Mouse (Mus musculus) C2C12 (cell line): ENCODE measurements around the gene Pigc. TPM values are rescaled to one million over a fixed set of nuclear protein-coding genes. Genes with fewer than 3 reads are reported as not detected.

Experiments
- H3K27me3 ChIP-seq: one replicate; pipeline ENCODE4 v1.6.1; 2011; ENCODE audit not compliant: control insufficient read depth, insufficient read depth, insufficient read length
- H3K36me3 ChIP-seq: one replicate; pipeline ENCODE4 v1.6.1; 2011; ENCODE audit not compliant: control insufficient read depth, insufficient read depth
- H3K4me3 ChIP-seq: one replicate; pipeline ENCODE4 v1.5.1; 2011; ENCODE audit warnings: mild to moderate bottlenecking, control low read depth; ENCODE audit not compliant: poor library complexity, insufficient read depth, severe bottlenecking
- H3K79me2 ChIP-seq: one replicate; pipeline ENCODE4 v1.6.1; 2011; ENCODE audit not compliant: control insufficient read depth, insufficient read depth
- H3K79me3 ChIP-seq: one replicate; pipeline ENCODE4 v1.6.1; 2011; ENCODE audit warnings: low read depth, control low read depth
- H3ac ChIP-seq: one replicate; pipeline ENCODE3; 2011; ENCODE audit warnings: low read depth; ENCODE audit not compliant: control insufficient read depth, insufficient read length
- CEBPB ChIP-seq: IDR thresholded peaks from one replicate; pipeline ENCODE4 v1.6.1; 2011; ENCODE audit warnings: low read depth, mild to moderate bottlenecking, control low read depth, moderate library complexity
- CTCF ChIP-seq: IDR thresholded peaks from one replicate; pipeline ENCODE4 v1.5.1; 2011; ENCODE audit not compliant: control insufficient read depth, insufficient read depth, insufficient read length
- FOSL1 ChIP-seq: IDR thresholded peaks from one replicate; pipeline ENCODE4 v1.8.0; 2011; ENCODE audit warnings: mild to moderate bottlenecking, low read length; ENCODE audit not compliant: poor library complexity, insufficient read depth, severe bottlenecking
- MAX ChIP-seq: IDR thresholded peaks from one replicate; pipeline ENCODE4 v1.6.1; 2011; ENCODE audit warnings: mild to moderate bottlenecking, control low read depth
- MYOD1 ChIP-seq: IDR thresholded peaks from one replicate; pipeline ENCODE4 v1.6.1; 2011; ENCODE audit warnings: low read depth; ENCODE audit not compliant: control insufficient read depth, insufficient read length
- MYOG ChIP-seq: IDR thresholded peaks from one replicate; pipeline ENCODE4 v1.6.1; 2011; ENCODE audit not compliant: control insufficient read depth, insufficient read length; ENCODE audit errors: extremely low read depth
- USF1 ChIP-seq: IDR thresholded peaks from one replicate; pipeline ENCODE4 v1.6.1; 2011; ENCODE audit warnings: low read depth, mild to moderate bottlenecking, control low read depth, moderate library complexity
- polyA plus RNA-seq: library from polyadenylated mRNA; unstranded; fragments of >200 nt; fragmentation: generic; extraction: Trizol; gene quantifications from one replicate; pipeline ENCODE4 v1.2.1, GENCODE M21; 2012; ENCODE audit warnings: missing spikeins

Gene Pigc
- polyA plus RNA-seq, 1 experiment: 9.2 TPM

DNA sequence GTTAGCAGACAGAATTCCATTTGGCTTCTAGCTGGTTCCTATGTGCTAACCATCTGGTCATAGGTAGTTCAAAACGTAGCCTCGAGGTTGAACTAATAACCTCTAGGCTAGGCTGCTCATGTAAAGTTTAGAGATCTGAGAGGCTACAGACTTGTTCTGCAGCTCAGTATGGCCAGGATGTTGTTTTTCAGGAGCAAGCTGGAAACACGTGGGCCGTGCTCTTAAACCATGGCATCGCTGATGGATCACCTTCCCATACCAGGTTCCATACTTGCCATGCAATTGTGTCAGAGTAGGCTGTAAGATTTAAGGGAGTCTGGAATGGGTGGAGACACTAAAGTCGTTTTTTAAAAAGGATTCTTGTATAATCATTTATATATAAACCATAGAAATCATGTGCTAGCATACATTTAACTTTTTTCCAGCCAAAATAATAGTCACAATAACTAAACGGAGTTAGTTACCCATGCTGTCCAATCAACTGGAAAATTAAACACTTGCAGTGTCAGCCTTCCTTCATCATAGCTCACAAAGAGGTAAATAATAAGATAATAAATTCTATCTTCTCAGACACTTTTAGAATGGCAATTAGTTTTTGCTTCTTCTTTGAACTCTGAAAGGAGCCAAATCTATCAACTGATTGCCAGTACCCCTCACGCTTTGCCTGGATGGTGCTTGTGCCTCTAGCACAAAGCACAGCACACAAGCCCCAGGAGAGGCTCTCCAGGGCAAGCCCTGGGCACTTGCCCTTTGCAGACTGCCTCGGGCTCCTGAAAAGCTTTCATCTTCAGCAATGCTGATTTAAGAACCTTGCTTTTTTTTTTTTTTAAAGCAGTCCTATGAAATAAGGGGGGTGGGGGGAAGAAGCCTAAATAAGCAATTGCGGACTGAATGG lies 21.9 kb downstream of the Pigc start:
- H3K36me3 ChIP-seq: no peaks in the 10 kb centered on the region
- no peaks in the 10 kb centered on the region for H3K79me2 ChIP-seq
- H3K27me3 ChIP-seq: no peaks in the 10 kb centered on the region
- TF ChIP-seq MYOG (no peak), USF1 (no peak), MYOD1 (no peak), CTCF (no peak), FOSL1 (no peak), CEBPB (no peak), MAX (no peak)
- H3ac ChIP-seq: no peak overlapping the region
- no peaks in the 10 kb centered on the region for H3K79me3 ChIP-seq
- H3K4me3 ChIP-seq: no peak overlapping the region

DNA sequence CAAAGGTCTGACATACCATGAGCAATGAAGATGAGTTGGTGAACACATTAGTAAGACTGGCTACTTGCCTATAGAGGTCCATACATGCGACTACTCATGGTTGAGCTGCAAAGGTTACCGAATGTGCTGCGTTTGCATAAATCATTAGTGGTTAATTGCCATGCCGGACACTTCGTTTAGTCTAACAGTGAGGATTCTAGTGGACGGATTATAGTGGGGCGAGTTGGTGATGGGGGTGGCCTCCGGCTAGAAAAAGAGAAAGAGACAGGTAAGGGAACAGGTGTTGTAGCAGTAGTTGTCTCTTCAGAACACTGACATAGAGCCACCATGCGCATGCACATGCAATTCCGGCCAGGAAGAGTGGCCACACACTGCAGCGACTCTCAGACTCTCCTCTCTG lies 22.9 kb downstream of the Pigc start:
- Histone ChIP-seq H3K4me3 (no peak overlapping the region), H3K79me2 (no peaks in the 10 kb centered on the region), H3K36me3 (no peaks in the 10 kb centered on the region), H3ac (no peak overlapping the region), H3K27me3 (no peaks in the 10 kb centered on the region), H3K79me3 (no peaks in the 10 kb centered on the region)
- TF ChIP-seq MAX (no peak), MYOG (no peak), MYOD1 (no peak), CTCF (no peak), USF1 (no peak)

GRCm38 (mm10) chr1:161992389-161992788 lies 23.4 kb downstream of the Pigc start:
- H3K27me3 ChIP-seq: no peaks in the 10 kb centered on the region
- no peak overlapping the region for H3K4me3 ChIP-seq
- TF ChIP-seq MYOG (no peak), USF1 (no peak), FOSL1 (no peak), CEBPB (no peak)
- H3ac ChIP-seq: no peak overlapping the region
- H3K79me3 ChIP-seq: no peaks in the 10 kb centered on the region
- no peaks in the 10 kb centered on the region for H3K79me2 ChIP-seq
- no peaks in the 10 kb centered on the region for H3K36me3 ChIP-seq

GRCm38 (mm10) chr1:161998781-161999180 lies 29.8 kb downstream of the Pigc start:
- H3K36me3 ChIP-seq: no peaks in the 10 kb centered on the region
- H3ac ChIP-seq: no peak overlapping the region
- H3K27me3 ChIP-seq: no peaks in the 10 kb centered on the region
- no peaks in the 10 kb centered on the region for H3K79me3 ChIP-seq
- H3K79me2 ChIP-seq: no peaks in the 10 kb centered on the region
- TF ChIP-seq MYOG: no peak
- TF ChIP-seq MYOD1: no peak
- no peak for TF ChIP-seq FOSL1
- no peak overlapping the region for H3K4me3 ChIP-seq

DNA sequence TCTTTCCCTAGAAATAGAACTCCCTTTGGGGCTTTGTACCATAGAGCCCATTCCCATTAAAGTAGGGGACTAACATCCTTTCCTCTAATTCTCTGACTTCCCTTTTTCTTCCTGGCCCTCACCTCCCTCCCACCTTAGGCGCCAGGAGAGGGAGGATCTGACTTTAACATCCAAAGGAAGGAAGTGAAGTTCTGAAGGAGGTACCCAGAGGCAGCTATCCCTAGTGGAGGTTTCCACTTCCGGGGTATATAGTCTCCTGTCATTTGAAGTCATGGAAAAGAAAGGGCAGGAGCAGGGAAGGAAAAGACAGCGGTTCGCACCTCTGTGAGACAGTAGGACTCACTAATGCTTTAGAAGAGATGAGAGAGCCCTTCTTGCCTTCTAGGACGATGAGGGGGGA lies 30.4 kb downstream of the Pigc start:
- H3ac ChIP-seq: no peak overlapping the region
- no peaks in the 10 kb centered on the region for H3K27me3 ChIP-seq
- TF ChIP-seq CEBPB (no peak), MYOG (no peak), FOSL1 (no peak), MYOD1 (no peak), MAX (no peak), CTCF (no peak)

DNA sequence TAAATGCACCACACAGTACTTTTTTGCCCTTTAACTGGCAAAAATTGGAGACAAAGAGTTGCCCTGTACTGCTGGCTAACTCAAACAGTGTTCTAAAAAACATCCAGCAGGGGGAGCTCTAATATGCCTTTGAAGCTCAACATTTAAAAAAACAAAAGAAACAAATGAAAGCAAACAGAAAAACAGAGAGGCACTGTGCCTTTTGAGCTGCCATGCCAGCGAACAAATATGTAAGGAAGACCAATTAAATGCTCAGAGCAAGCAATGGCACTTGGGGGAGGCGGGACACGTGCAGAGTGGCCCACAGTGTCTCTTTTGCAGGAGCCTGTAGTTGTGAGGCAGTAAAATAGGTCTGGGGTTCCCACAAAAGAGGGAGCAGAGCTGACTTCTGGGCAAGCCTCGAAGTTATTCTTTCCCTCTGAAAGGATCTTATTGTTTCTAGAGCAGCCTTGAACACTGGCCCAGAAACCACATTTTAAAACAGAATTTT lies 30.9 kb downstream of the Pigc start:
- no peaks in the 10 kb centered on the region for H3K27me3 ChIP-seq
- no peak overlapping the region for H3ac ChIP-seq
- H3K79me3 ChIP-seq: no peaks in the 10 kb centered on the region
- TF ChIP-seq CTCF (no peak), USF1 (no peak), FOSL1 (no peak), MAX (no peak), MYOD1 (no peak), CEBPB (no peak), MYOG (no peak)
- no peak overlapping the region for H3K4me3 ChIP-seq
- H3K79me2 ChIP-seq: no peaks in the 10 kb centered on the region
- H3K36me3 ChIP-seq: no peaks in the 10 kb centered on the region

More for the DNA sequence above, 30.4 kb downstream of the Pigc start:
- Histone ChIP-seq H3K79me3 (no peaks in the 10 kb centered on the region), H3K4me3 (no peak overlapping the region), H3K79me2 (no peaks in the 10 kb centered on the region), H3K36me3 (no peaks in the 10 kb centered on the region)
